Mouse (Mus musculus): ENCODE results near the gene Rps6kb1. TPM values are rescaled to one million over a fixed set of nuclear protein-coding genes. Genes with fewer than 3 reads are reported as not detected.

The Rps6kb1 gene
- polyA plus RNA-seq, 1 experiment from 2014 or later, result 50.7 TPM

- Histone ChIP-seq H3K27me3 (replicated peaks; ENCODE audit: control insufficient read depth, insufficient read depth, low read length) (no peaks in the 10 kb centered on the region), H3K4me3 (ENCODE audit: low read depth, low read length) (no peak overlapping the region), H3K9me3 (ENCODE audit: control insufficient read depth, low read length) (no peaks in the 10 kb centered on the region), H3K4me2 (ENCODE audit: low read length) (peak overlapping the region; percentile 74), H3K27ac (ENCODE audit: low read depth) (peak overlapping the region; percentile 97), H3K4me1 (replicated peaks; ENCODE audit: control insufficient read depth, insufficient read depth, low read length) (peaks cover 14% of the 10 kb centered on the region), H3K36me3 (ENCODE audit: control insufficient read depth, insufficient read depth, low read length) (peaks cover 2% of the 10 kb centered on the region), H3K9ac (ENCODE audit: low read length) (peak overlapping the region; percentile 91)
- 12% methylated on average over 7 of the region's 7 CpGs for WGBS
- no peak for DNase-seq (ENCODE audit: low spot score)
- no peak for ATAC-seq (replicated peaks; ENCODE audit: low FRiP score, low TSS enrichment, low read depth)
These were observed 43.2 kb upstream of the Rps6kb1 start for GRCm38 (mm10) chr11:86587830-86588229.

- H3K9me3 ChIP-seq (ENCODE audit: control insufficient read depth, low read length), result no peaks in the 10 kb centered on the region
- H3K4me3 ChIP-seq (ENCODE audit: low read depth, low read length), result peak overlapping the region; percentile 53
- H3K9ac ChIP-seq (ENCODE audit: low read length), result peak overlapping the region; percentile 91
- H3K27me3 ChIP-seq (replicated peaks; ENCODE audit: control insufficient read depth, insufficient read depth, low read length), result no peaks in the 10 kb centered on the region
- H3K4me2 ChIP-seq (ENCODE audit: low read length), result peak overlapping the region; percentile 74
- peaks cover 14% of the 10 kb centered on the region for H3K4me1 ChIP-seq (replicated peaks; ENCODE audit: control insufficient read depth, insufficient read depth, low read length)
- 3% methylated on average over 15 of the region's 15 CpGs for WGBS
- peak; percentile 87 for DNase-seq (ENCODE audit: low spot score)
- ATAC-seq (replicated peaks; ENCODE audit: low FRiP score, low TSS enrichment, low read depth), result peak; percentile 91
- H3K36me3 ChIP-seq (ENCODE audit: control insufficient read depth, insufficient read depth, low read length), result peaks cover 5% of the 10 kb centered on the region
- H3K27ac ChIP-seq (ENCODE audit: low read depth), result peak overlapping the region; percentile 97
These were observed 42.5 kb upstream of the Rps6kb1 start for GRCm38 (mm10) chr11:86586868-86587792.

GRCm38 (mm10) chr11:86586177-86586867 is 41.7 kb upstream of the Rps6kb1 start:
- 9% methylated on average over 12 of the region's 12 CpGs for WGBS

GRCm38 (mm10) chr11:86585598-86585984 is 41.0 kb upstream of the Rps6kb1 start:
- no peak for DNase-seq (ENCODE audit: low spot score)
- Histone ChIP-seq H3K27me3 (replicated peaks; ENCODE audit: control insufficient read depth, insufficient read depth, low read length) (no peaks in the 10 kb centered on the region), H3K27ac (ENCODE audit: low read depth) (peak overlapping the region; percentile 97), H3K36me3 (ENCODE audit: control insufficient read depth, insufficient read depth, low read length) (peaks cover 5% of the 10 kb centered on the region), H3K4me1 (replicated peaks; ENCODE audit: control insufficient read depth, insufficient read depth, low read length) (peaks cover 14% of the 10 kb centered on the region), H3K9ac (ENCODE audit: low read length) (peak overlapping the region; percentile 91), H3K9me3 (ENCODE audit: control insufficient read depth, low read length) (no peaks in the 10 kb centered on the region), H3K4me2 (ENCODE audit: low read length) (peak overlapping the region; percentile 74), H3K4me3 (ENCODE audit: low read depth, low read length) (peak overlapping the region; percentile 53)
- WGBS, result 32% methylated on average over 3 of the region's 3 CpGs
- ATAC-seq (replicated peaks; ENCODE audit: low FRiP score, low TSS enrichment, low read depth), result no peak

More at GRCm38 (mm10) chr11:86586177-86586867, 41.7 kb upstream of the Rps6kb1 start:
- Histone ChIP-seq H3K27me3 (replicated peaks; ENCODE audit: control insufficient read depth, insufficient read depth, low read length) (no peaks in the 10 kb centered on the region), H3K4me3 (ENCODE audit: low read depth, low read length) (peak overlapping the region; percentile 53), H3K4me1 (replicated peaks; ENCODE audit: control insufficient read depth, insufficient read depth, low read length) (peaks cover 14% of the 10 kb centered on the region), H3K9me3 (ENCODE audit: control insufficient read depth, low read length) (no peaks in the 10 kb centered on the region), H3K9ac (ENCODE audit: low read length) (peak overlapping the region; percentile 91), H3K27ac (ENCODE audit: low read depth) (peak overlapping the region; percentile 97), H3K36me3 (ENCODE audit: control insufficient read depth, insufficient read depth, low read length) (peaks cover 5% of the 10 kb centered on the region), H3K4me2 (ENCODE audit: low read length) (peak overlapping the region; percentile 74)
- DNase-seq (ENCODE audit: low spot score) (peak; percentile 79), ATAC-seq (replicated peaks; ENCODE audit: low FRiP score, low TSS enrichment, low read depth) (no peak)

GRCm38 (mm10) chr11:86584898-86585597 is 40.4 kb upstream of the Rps6kb1 start:
- no peak for DNase-seq (ENCODE audit: low spot score)
- Histone ChIP-seq H3K27me3 (replicated peaks; ENCODE audit: control insufficient read depth, insufficient read depth, low read length) (no peaks in the 10 kb centered on the region), H3K4me1 (replicated peaks; ENCODE audit: control insufficient read depth, insufficient read depth, low read length) (peaks cover 14% of the 10 kb centered on the region), H3K36me3 (ENCODE audit: control insufficient read depth, insufficient read depth, low read length) (peaks cover 5% of the 10 kb centered on the region), H3K4me2 (ENCODE audit: low read length) (peak overlapping the region; percentile 74), H3K9me3 (ENCODE audit: control insufficient read depth, low read length) (no peaks in the 10 kb centered on the region), H3K4me3 (ENCODE audit: low read depth, low read length) (peak overlapping the region; percentile 53), H3K27ac (ENCODE audit: low read depth) (peak overlapping the region; percentile 97), H3K9ac (ENCODE audit: low read length) (peak overlapping the region; percentile 91)
- ATAC-seq (replicated peaks; ENCODE audit: low FRiP score, low TSS enrichment, low read depth), result no peak
- WGBS, result 60% methylated on average over 7 of the region's 7 CpGs

- 83% methylated on average over 14 of the region's 14 CpGs for WGBS
- Histone ChIP-seq H3K9ac (ENCODE audit: low read length) (peak overlapping the region; percentile 91; the same call in 1 of the 2 replicates), H3K27ac (ENCODE audit: low read depth) (no peak overlapping the region), H3K27me3 (replicated peaks; ENCODE audit: control insufficient read depth, insufficient read depth, low read length) (no peaks in the 10 kb centered on the region), H3K36me3 (ENCODE audit: control insufficient read depth, insufficient read depth, low read length) (peaks cover 5% of the 10 kb centered on the region), H3K4me3 (ENCODE audit: low read depth, low read length) (peak overlapping the region; percentile 53), H3K9me3 (ENCODE audit: control insufficient read depth, low read length) (no peaks in the 10 kb centered on the region), H3K4me2 (ENCODE audit: low read length) (peak overlapping the region; percentile 74), H3K4me1 (replicated peaks; ENCODE audit: control insufficient read depth, insufficient read depth, low read length) (peaks cover 14% of the 10 kb centered on the region)
- DNase-seq (ENCODE audit: low spot score) (no peak), ATAC-seq (replicated peaks; ENCODE audit: low FRiP score, low TSS enrichment, low read depth) (no peak)
These were observed 39.6 kb upstream of the Rps6kb1 start for GRCm38 (mm10) chr11:86583990-86584897.

GRCm38 (mm10) chr11:86583313-86583825 is 38.8 kb upstream of the Rps6kb1 start:
- DNase-seq (ENCODE audit: low spot score) (no peak), ATAC-seq (replicated peaks; ENCODE audit: low FRiP score, low TSS enrichment, low read depth) (no peak)
- Histone ChIP-seq H3K36me3 (ENCODE audit: control insufficient read depth, insufficient read depth, low read length) (peaks cover 5% of the 10 kb centered on the region), H3K27me3 (replicated peaks; ENCODE audit: control insufficient read depth, insufficient read depth, low read length) (no peaks in the 10 kb centered on the region), H3K9ac (ENCODE audit: low read length) (no peak overlapping the region), H3K4me3 (ENCODE audit: low read depth, low read length) (no peak overlapping the region), H3K4me2 (ENCODE audit: low read length) (no peak overlapping the region), H3K9me3 (ENCODE audit: control insufficient read depth, low read length) (no peaks in the 10 kb centered on the region), H3K4me1 (replicated peaks; ENCODE audit: control insufficient read depth, insufficient read depth, low read length) (peaks cover 21% of the 10 kb centered on the region), H3K27ac (ENCODE audit: low read depth) (no peak overlapping the region)
- WGBS, result 91% methylated on average over 3 of the region's 3 CpGs
